Mouse (Mus musculus) kidney, adult 18-20 months (tissue): ENCODE results near the gene Atxn7l2.

Source experiments
- DNase-seq: peaks from one replicate; pipeline ENCODE4 v3.0.0; 2021

Gene Atxn7l2

GRCm38 (mm10) chr3:108204470-108204869, 6.3 kb downstream of the Atxn7l2 start:
- DNase-seq, result no peak

- peak; percentile 89 for DNase-seq
These were observed 7.0 kb downstream of the Atxn7l2 start for GRCm38 (mm10) chr3:108203621-108204325.

DNA sequence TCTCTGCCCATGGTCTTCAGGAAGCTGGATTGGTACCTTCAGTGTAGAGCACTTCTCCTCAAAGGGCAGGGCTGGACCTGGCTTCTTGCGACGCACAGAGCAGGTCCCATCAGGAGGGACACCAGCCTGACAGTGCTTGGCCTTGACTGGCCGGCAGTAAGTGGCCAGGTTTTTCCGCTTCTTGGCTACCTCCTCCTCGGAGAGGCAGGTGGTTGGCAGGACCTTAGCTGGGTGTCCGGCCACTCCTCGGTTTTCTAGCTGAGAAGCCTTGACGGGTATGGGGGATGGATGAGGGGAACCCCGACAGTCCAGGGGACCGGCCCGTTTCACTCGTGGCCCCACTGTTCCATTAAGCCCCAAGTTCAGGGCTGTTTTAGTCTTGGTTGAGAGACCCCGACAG, 7.5 kb downstream of the Atxn7l2 start:
- DNase-seq, result no peak

DNA sequence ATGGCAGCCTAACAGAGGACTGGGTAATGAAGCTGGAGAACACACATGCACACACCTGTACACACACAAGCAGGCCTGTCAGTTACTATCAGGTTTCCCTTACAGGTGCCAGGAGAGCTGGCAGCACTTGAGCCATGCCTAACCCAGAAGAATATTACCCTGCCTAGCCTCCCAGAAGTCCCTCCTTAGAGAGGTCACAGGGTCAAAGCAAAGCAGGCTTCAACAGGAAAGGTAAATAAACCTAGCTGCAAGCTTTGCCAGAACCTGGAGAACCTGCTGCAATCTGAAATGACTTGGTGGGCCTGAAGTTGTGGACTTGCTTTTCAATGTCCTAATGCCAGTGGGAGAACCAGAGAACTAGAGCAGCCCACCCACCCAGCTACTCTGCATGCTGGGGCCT, 8.2 kb downstream of the Atxn7l2 start:
- no peak for DNase-seq

- DNase-seq, result peak; percentile 97
These were observed 10.1 kb downstream of the Atxn7l2 start, which contains the start of gene Cyb561d1 for GRCm38 (mm10) chr3:108200329-108201323. Cyb561d1 (minus strand) TSS chr3:108201212.

- DNase-seq, result no peak
These were observed 11.5 kb downstream of the Atxn7l2 start for GRCm38 (mm10) chr3:108199231-108199630.

DNA sequence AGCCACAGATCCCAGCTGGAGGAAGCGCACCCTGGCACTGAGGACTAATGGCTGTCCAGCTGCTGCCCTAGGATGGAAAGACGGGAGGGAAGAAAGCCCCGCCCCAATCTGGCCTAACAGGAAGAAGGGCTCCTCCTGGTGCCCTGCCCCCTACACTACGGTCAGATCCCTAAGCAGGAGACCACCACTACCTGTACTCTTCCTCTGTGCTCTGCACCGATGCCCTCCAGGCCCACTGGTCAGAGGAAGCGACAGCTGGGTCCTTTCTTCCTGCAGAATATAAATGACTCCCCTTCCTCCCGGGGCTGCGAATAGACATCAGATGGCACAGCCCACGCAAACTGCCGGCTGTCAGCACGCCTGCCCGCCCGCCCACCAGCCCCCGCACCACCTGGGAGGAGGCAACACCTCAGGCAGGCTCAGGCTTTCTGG, 13.7 kb downstream of the Atxn7l2 start:
- DNase-seq, result no peak

- DNase-seq, result no peak
These were observed 14.7 kb downstream of the Atxn7l2 start for GRCm38 (mm10) chr3:108195941-108196590.

DNA sequence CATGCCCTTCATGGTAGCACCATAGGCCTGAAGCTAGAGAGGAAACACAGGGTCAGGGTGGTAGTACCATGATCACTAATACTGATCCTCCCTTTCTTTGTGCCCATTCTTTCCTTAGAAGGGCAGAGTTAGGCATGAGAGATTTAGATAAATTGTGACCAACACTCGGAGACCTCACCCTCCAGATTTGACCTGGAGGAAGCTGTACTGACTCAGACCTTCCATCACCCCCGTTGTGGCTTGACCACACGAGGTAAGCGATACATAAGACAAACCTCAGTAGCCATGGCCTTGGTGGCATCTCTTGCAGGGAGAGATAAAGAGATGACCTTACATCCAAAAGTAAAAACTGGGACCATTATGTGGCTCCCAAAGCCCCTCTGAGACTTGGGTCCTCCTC, 15.4 kb downstream of the Atxn7l2 start:
- DNase-seq, result no peak

DNA sequence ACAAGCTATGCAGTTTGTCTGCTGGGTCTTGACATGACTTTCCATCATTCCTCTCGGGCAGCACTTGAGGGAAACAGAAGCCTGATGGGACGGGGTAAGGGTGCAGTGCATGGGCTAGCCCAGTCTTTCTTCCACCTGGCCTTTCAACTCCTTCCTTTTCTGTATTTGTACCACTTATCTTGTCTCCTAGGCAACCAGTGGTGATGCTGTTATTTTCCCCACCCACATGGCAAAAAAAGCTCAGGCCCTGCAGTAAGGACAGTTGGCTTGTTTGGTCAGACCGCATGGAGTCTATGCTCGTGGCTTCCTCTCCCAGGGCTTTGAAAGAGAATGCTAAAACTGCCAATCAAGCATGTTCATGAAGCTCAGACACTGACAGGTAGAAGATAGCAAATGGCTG, 17.0 kb downstream of the Atxn7l2 start:
- no peak for DNase-seq

DNA sequence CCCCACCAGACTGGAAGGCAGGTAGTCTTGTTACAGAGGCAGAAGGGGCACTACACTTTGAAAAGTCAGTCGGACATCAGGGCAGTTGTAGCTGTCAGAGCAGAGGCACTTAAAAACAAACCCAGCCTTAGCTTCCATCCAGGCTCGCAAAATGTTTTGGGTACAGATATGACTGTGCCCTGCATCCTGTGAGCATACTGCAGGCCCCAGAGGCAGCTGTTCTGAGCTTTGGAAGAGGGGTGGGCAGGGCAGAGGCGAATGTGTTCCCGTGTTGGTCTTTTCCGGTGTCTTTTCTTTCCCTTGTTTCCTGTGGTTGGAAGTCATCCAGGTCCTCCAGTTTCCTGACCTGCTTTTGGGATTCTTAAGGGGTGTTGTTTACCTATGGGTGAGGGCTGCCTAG, 20.8 kb downstream of the Atxn7l2 start:
- DNase-seq, result no peak

DNA sequence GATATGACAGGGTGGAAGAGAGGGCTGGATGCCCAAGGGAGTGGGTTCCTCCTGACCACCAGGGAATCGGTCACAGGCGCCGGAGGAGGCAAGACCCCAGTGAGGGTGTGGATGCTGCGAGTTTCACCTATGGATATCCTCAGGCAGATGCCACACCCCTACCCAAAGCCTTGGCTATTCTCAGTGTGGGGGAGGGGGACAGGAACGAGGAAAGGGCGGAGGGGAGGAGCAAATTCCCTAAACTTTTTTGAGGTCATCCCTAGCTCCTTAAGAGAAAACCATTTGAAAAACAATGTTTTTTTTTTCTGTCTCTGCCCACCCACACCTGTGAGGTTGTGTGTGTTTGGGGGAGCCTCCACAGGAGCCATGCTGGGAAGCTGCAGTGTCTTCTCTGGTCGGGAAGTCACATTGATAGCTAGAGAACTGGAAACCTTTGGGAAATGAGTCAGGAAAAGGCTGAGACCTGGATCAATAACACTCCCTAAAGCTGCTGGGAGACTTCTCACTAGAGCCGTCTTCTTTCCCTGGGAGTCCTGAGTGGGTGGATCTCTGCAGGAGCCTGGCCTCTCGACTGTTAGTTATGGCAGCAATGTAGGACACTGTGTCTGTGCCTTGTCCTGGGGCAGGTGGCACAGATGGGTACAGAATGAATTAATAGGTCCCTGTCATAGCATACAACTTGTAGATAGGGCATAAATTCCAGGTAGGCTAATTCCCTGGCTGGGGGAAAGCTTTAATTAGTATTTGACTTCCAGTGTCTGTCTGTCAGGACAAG, 21.8 kb downstream of the Atxn7l2 start:
- no peak for DNase-seq

DNA sequence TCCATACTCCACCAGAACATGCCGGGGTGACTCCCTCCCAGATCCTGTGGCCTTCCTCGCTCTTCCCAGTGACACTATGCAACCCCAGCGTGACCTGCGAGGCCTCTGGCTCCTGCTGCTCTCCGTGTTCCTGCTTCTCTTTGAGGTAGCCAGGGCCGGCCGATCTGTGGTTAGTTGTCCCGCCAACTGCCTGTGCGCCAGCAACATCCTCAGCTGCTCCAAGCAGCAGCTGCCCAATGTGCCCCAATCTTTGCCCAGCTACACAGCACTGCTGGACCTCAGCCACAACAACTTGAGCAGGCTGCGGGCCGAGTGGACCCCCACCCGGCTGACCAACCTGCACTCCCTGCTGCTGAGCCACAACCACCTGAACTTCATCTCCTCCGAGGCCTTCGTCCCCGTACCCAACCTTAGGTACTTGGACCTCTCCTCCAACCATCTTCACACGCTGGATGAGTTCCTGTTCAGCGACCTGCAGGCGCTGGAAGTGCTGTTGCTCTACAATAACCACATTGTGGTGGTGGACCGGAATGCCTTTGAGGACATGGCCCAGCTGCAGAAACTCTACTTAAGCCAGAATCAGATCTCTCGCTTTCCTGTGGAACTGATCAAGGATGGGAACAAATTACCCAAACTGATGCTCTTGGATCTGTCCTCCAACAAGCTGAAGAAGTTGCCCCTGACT, 23.5 kb downstream of the Atxn7l2 start:
- DNase-seq, result no peak

GRCm38 (mm10) chr3:108186098-108187047, 24.4 kb downstream of the Atxn7l2 start, which contains the start of gene Amigo1:
Amigo1 (plus strand) TSS chr3:108186335.
- DNase-seq, result peak; percentile 71

DNA sequence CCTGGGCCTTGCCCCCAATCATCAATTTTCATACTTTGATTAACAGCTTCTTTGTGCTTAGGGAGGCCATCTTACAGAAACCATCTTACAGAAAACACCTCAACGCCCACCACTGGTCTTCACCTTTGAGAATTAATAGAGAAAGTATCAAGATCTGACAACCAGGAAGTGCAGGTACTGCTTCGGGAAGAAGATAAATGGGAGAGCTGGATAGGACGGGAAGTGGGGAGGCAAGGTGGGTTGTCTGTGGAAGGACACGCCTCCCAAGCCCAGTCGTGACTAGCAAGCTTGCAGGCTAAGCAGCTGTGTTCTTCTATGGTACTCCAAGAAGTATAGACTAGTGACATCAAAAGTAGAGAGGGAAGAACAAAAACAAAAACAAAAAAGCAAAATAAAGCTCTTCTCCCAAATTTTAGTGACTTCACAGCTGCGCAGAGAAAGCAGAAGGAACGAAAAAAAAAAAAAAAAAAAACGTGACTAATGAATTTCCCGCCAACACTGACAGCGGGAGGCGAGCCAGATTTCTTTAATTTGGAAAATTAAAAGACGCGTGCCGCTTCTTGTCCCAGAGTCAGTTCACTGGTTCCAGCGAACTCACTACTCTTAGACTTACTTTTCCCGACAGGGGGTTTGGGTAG, 25.2 kb downstream of the Atxn7l2 start:
- DNase-seq, result no peak

DNA sequence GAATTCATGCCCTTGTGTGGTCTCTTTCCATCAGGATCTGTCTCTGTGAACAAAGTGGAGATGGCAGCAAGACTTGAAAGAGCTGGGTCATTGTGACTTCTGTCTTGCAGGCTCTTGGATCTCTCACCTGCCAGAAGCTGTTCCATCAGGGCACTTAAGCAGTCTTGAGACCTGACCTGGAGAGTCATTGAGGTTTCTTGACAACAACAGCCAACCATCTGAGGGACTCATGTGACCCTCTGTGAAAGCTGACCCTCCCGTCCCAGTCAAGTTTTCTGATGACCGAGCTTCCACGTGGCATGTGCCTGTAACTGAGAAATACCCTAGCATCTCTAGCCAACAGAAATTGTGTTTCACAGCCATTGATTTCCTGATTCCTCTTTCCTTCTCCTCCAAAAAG, 26.0 kb downstream of the Atxn7l2 start:
- DNase-seq, result no peak

DNA sequence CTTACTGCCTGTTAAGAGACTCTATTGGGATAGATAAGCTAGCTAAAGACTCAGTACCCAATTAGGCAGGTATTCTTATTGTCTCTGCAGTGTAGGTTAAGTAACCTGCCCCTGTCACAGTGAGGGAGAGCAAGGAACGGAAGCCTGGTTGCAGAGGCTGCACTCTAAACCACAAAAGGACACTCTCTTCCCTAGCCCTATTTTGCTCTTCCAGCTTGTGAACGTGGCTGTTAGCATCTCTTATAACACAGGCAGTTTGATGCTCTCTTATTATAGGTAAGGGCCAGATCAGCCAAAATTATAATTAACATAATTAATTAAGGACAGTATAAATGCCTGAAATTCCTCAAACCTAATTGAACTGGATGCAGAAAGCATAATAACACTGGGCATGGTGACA, 30.2 kb downstream of the Atxn7l2 start:
- no peak for DNase-seq

- DNase-seq, result no peak
These were observed 31.7 kb downstream of the Atxn7l2 start for GRCm38 (mm10) chr3:108178756-108179715.
